Mouse (Mus musculus) layer of hippocampus, adult 2 months (tissue): Measurements from ENCODE around the gene Treml2. TPM values are rescaled to one million over a fixed set of nuclear protein-coding genes. Genes with fewer than 3 reads are reported as not detected.

Source experiments
- DNase-seq, 2 experiments: peaks; one replicate each; pipeline ENCODE4 v3.0.0; 2022; ENCODE audit warnings: low spot score in 2 of 2
- H3K27ac ChIP-seq: fragments of 200-600 bp; 2 replicates; pipeline ENCODE4 v1.8.1; 2022
- H3K4me3 ChIP-seq: fragments of 200-600 bp; 2 replicates; pipeline ENCODE4 v1.8.1; 2022; ENCODE audit warnings: mild to moderate bottlenecking
- CTCF ChIP-seq: fragments of 200-600 bp; conservative IDR thresholded peaks from 2 replicates; pipeline ENCODE4 v1.8.1; 2022; ENCODE audit warnings: antibody characterized with exemption, mild to moderate bottlenecking, moderate library complexity
- long read RNA-seq, 2 experiments: library from polyadenylated mRNA; stranded (forward); transcript quantifications; one replicate each; pipeline ENCODE4 v2.0.0; 2021; ENCODE audit warnings: borderline mapping rate in 2 of 2
- total RNA-seq, 2 experiments: library from RNA; stranded (reverse); gene quantifications; 2 replicates each; pipeline ENCODE4 v1.2.3; 2021

The Treml2 gene
- under 1 TPM; 0.25 to 0.36 TPM for total RNA-seq
- long read RNA-seq, experiment 1, result 0 reads
- long read RNA-seq, experiment 2, result 0 reads

GRCm38 (mm10) chr17:48299203-48299602, at the start of gene Treml2:
Gene Treml2, plus strand, starts transcription at chr17:48299498.
- DNase-seq, result no peak
- H3K27ac ChIP-seq, result no peak within 1 kb of the TSS
- TF ChIP-seq CTCF, result no peak
- no peak within 1 kb of the TSS for H3K4me3 ChIP-seq

- Histone ChIP-seq H3K27ac (peak overlapping the region; percentile 20; the same call in 1 of the 2 replicates), H3K4me3 (no peak overlapping the region)
- DNase-seq, result no peak
- no peak for TF ChIP-seq CTCF
These were observed 49.8 kb upstream of the Treml2 start for GRCm38 (mm10) chr17:48249501-48249900.

GRCm38 (mm10) chr17:48250631-48251030, 48.7 kb upstream of the Treml2 start:
- H3K27ac ChIP-seq, result no peak overlapping the region
- DNase-seq, result no peak
- TF ChIP-seq CTCF, result no peak
- no peak overlapping the region for H3K4me3 ChIP-seq

GRCm38 (mm10) chr17:48256575-48256974, 42.7 kb upstream of the Treml2 start:
- no peak for TF ChIP-seq CTCF
- no peak for DNase-seq
- H3K4me3 ChIP-seq, result no peak overlapping the region
- H3K27ac ChIP-seq, result no peak overlapping the region

GRCm38 (mm10) chr17:48261868-48262267, 37.4 kb upstream of the Treml2 start:
- TF ChIP-seq CTCF, result no peak
- Histone ChIP-seq H3K27ac (no peak overlapping the region), H3K4me3 (no peak overlapping the region)
- DNase-seq, result no peak

- TF ChIP-seq CTCF, result no peak
- no peak for DNase-seq
- H3K4me3 ChIP-seq, result no peak within 1 kb of the TSS
- no peak within 1 kb of the TSS for H3K27ac ChIP-seq
These were observed 35.4 kb upstream of the Treml2 start, which contains the start of gene Treml4 for GRCm38 (mm10) chr17:48263741-48264362. Gene Treml4, plus strand, starts transcription at chr17:48264295.

- TF ChIP-seq CTCF, result no peak
- no peak overlapping the region for H3K27ac ChIP-seq
- no peak overlapping the region for H3K4me3 ChIP-seq
- no peak for DNase-seq
These were observed 34.6 kb upstream of the Treml2 start for GRCm38 (mm10) chr17:48264662-48265061.

- H3K4me3 ChIP-seq, result no peak overlapping the region
- H3K27ac ChIP-seq, result no peak overlapping the region
- DNase-seq, result no peak
- TF ChIP-seq CTCF, result no peak
These were observed 33.2 kb upstream of the Treml2 start for GRCm38 (mm10) chr17:48266138-48266537.

- no peak for TF ChIP-seq CTCF
- DNase-seq, result no peak
- no peak overlapping the region for H3K4me3 ChIP-seq
- H3K27ac ChIP-seq, result no peak overlapping the region
These were observed 32.5 kb upstream of the Treml2 start for GRCm38 (mm10) chr17:48266610-48267304.

GRCm38 (mm10) chr17:48267591-48267990, 31.7 kb upstream of the Treml2 start:
- H3K27ac ChIP-seq, result no peak overlapping the region
- H3K4me3 ChIP-seq, result no peak overlapping the region
- DNase-seq, result no peak
- no peak for TF ChIP-seq CTCF

GRCm38 (mm10) chr17:48268276-48268675, 31.0 kb upstream of the Treml2 start:
- H3K27ac ChIP-seq, result no peak overlapping the region
- H3K4me3 ChIP-seq, result no peak overlapping the region
- DNase-seq, result no peak
- TF ChIP-seq CTCF, result no peak

- H3K4me3 ChIP-seq, result no peak overlapping the region
- no peak for DNase-seq
- TF ChIP-seq CTCF, result no peak
- H3K27ac ChIP-seq, result no peak overlapping the region
These were observed 29.5 kb upstream of the Treml2 start for GRCm38 (mm10) chr17:48269833-48270232.

- no peak for DNase-seq
- TF ChIP-seq CTCF, result no peak
- H3K27ac ChIP-seq, result no peak overlapping the region
- H3K4me3 ChIP-seq, result no peak overlapping the region
These were observed 27.1 kb upstream of the Treml2 start for GRCm38 (mm10) chr17:48272158-48272557.

GRCm38 (mm10) chr17:48272598-48272997, 26.7 kb upstream of the Treml2 start:
- no peak for DNase-seq
- no peak overlapping the region for H3K4me3 ChIP-seq
- H3K27ac ChIP-seq, result no peak overlapping the region
- no peak for TF ChIP-seq CTCF
